16 mouse cellular contexts compared by ENCODE assay signal in the genomic region with DNA sequence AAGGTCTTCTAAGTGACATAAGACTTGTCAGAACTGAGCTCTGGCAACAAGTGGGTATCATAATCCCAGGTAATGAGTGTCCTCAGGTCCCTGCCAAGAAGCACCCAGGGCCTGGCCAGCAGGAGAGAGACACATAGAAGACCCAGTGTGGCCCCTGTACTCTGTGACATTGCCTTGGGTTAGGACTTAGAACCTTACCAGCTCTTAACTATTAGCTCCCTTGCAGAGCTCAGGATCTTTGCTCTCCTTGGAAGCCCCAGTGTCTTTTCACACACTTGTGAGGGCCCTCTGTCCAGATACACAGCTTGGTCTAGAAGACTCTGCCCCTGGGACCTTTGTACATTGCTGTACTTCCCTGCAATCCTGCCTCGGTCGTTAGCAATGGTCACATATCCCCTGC. TPM values are rescaled to one million over a fixed set of nuclear protein-coding genes. Genes with fewer than 3 reads are reported as not detected.
A peak's percentile ranks its signal among the peaks of the same experiment; 100 is the strongest.
DNase-seq lines count a peak whose midpoint lies in the region; ATAC-seq and TF ChIP-seq lines count a peak whose summit lies in the region.
"Had no signal": no experiment of that assay in that cellular context is flagged by ENCODE, and none has a peak within 500 bp of the region (broad histone marks: within the 10 kb centered on the region; RNA-seq: fewer than 3 reads in every experiment).

No protein-coding gene starts in this region.

- TF ChIP-seq CTCF in ES-Bruce4 (IDR thresholded peaks at IDR 0.05; ENCODE audit: low read depth, low read length) = no peak
- TF ChIP-seq CTCF in liver, embryonic 14.5 days (IDR thresholded peaks at IDR 0.05; ENCODE audit: low read depth) = no peak

- ATAC-seq in hindbrain, embryonic 13.5 days (ENCODE audit: low FRiP score) = no peak
- no peak for ATAC-seq in hindbrain, embryonic 14.5 days (ENCODE audit: low FRiP score)
- ATAC-seq in liver, embryonic 14.5 days (ENCODE audit: insufficient read depth) = no peak

- peak overlapping the region; percentile 40 for H3K9ac ChIP-seq in hindbrain, embryonic 13.5 days
- H3K9ac ChIP-seq in ES-Bruce4 (ENCODE audit: low read depth, poor library complexity, severe bottlenecking) = 0 out of 2 replicates have a peak overlapping the region, but pooled peaks have one; percentile 13
- H3K9ac ChIP-seq in hindbrain, embryonic 14.5 days = peak overlapping the region; percentile 0; the same call in 1 of the 2 replicates
- no peak overlapping the region for H3K9ac ChIP-seq in liver, embryonic 14.5 days (replicated peaks)
- H3K9ac ChIP-seq: embryonic facial prominence, embryonic 12.5 days had no signal

- H3K36me3 ChIP-seq in hindbrain, embryonic 13.5 days = no peaks in the 10 kb centered on the region
- H3K36me3 ChIP-seq in hindbrain, embryonic 10.5 days = no peaks in the 10 kb centered on the region
- H3K36me3 ChIP-seq in ES-Bruce4 (ENCODE audit: control insufficient read depth, insufficient read depth, low read length, poor library complexity, severe bottlenecking) = no peaks in the 10 kb centered on the region
- H3K36me3 ChIP-seq in hindbrain, embryonic 14.5 days (replicated peaks; ENCODE audit: control insufficient read depth, insufficient read depth) = no peaks in the 10 kb centered on the region
- no peaks in the 10 kb centered on the region for H3K36me3 ChIP-seq in liver, embryonic 14.5 days (replicated peaks; ENCODE audit: control insufficient read depth, insufficient read depth, low read depth)
- no peaks in the 10 kb centered on the region for H3K36me3 ChIP-seq in heart, embryonic 10.5 days
- H3K36me3 ChIP-seq: embryonic facial prominence, embryonic 12.5 days had no signal

- H3K27me3 ChIP-seq in hindbrain, embryonic 13.5 days = no peaks in the 10 kb centered on the region
- H3K27me3 ChIP-seq in hindbrain, embryonic 10.5 days (ENCODE audit: insufficient read depth, poor library complexity, severe bottlenecking) = no peaks in the 10 kb centered on the region
- H3K27me3 ChIP-seq in ES-Bruce4 (ENCODE audit: control insufficient read depth, insufficient read depth, low read length, poor library complexity, severe bottlenecking) = no peaks in the 10 kb centered on the region
- H3K27me3 ChIP-seq in hindbrain, embryonic 14.5 days (ENCODE audit: control insufficient read depth, insufficient read depth, low read length) = no peaks in the 10 kb centered on the region
- H3K27me3 ChIP-seq in liver, embryonic 14.5 days (ENCODE audit: control insufficient read depth, insufficient read depth, low read length) = no peaks in the 10 kb centered on the region
- no peaks in the 10 kb centered on the region for H3K27me3 ChIP-seq in heart, embryonic 10.5 days (ENCODE audit: insufficient read depth, poor library complexity, severe bottlenecking)
- H3K27me3 ChIP-seq: CH12.LX; embryonic facial prominence, embryonic 12.5 days had no signal

- no peak overlapping the region for H3K27ac ChIP-seq in hindbrain, embryonic 13.5 days
- H3K27ac ChIP-seq in hindbrain, embryonic 10.5 days = no peak overlapping the region; the same call in 1 of the 2 replicates
- H3K27ac ChIP-seq in ES-Bruce4 (ENCODE audit: insufficient read depth, low read length) = no peak overlapping the region
- no peak overlapping the region for H3K27ac ChIP-seq in hindbrain, embryonic 14.5 days
- no peak overlapping the region for H3K27ac ChIP-seq in liver, embryonic 14.5 days
- H3K27ac ChIP-seq in heart, embryonic 10.5 days = no peak overlapping the region
- H3K27ac ChIP-seq: embryonic facial prominence, embryonic 12.5 days; layer of hippocampus, adult 2 months; macrophage had no signal

- H3K4me3 ChIP-seq in hindbrain, embryonic 13.5 days = peak overlapping the region; percentile 86
- no peak overlapping the region for H3K4me3 ChIP-seq in hindbrain, embryonic 10.5 days
- no peak overlapping the region for H3K4me3 ChIP-seq in ES-Bruce4 (ENCODE audit: low read depth, low read length)
- no peak overlapping the region for H3K4me3 ChIP-seq in hindbrain, embryonic 14.5 days (replicated peaks; ENCODE audit: low read length)
- H3K4me3 ChIP-seq in liver, embryonic 14.5 days (ENCODE audit: insufficient read depth in 1 of 2, low read depth in 2 of 2, low read length in 2 of 2) = no peak overlapping the region
- no peak overlapping the region for H3K4me3 ChIP-seq in heart, embryonic 10.5 days
- H3K4me3 ChIP-seq: embryonic facial prominence, embryonic 12.5 days; layer of hippocampus, adult 2 months had no signal

- 77% methylated on average over 2 of the region's 2 CpGs for WGBS in hindbrain, embryonic 13.5 days
- 86% methylated on average over 2 of the region's 2 CpGs for WGBS in hindbrain, embryonic 10.5 days
- WGBS in hindbrain, embryonic 14.5 days = 73% methylated on average over 2 of the region's 2 CpGs
- 64% methylated on average over 2 of the region's 2 CpGs for WGBS in liver, embryonic 14.5 days (ENCODE audit: insufficient replicate concordance)
- WGBS in heart, embryonic 10.5 days = 81% methylated on average over 2 of the region's 2 CpGs

- DNase-seq in hindbrain, embryonic 10.5 days (ENCODE audit: low spot score) = no peak
- DNase-seq in hindbrain, embryonic 14.5 days (ENCODE audit: low spot score) = no peak
- no peak for DNase-seq in liver, embryonic 14.5 days (ENCODE audit: low read depth in 3 of 3, low spot score in 3 of 3)
- no peak for DNase-seq in testis, postnatal 14 days (ENCODE audit: low spot score)
- no peak for DNase-seq in heart, embryonic 10.5 days (ENCODE audit: low spot score)
- no peak for DNase-seq in Muller cell, postnatal 12 days (ENCODE audit: inconsistent ontology term)
- DNase-seq: cerebellum, adult 11 months; left cerebral cortex, postnatal 4 days; spleen, adult 18-20 months; thymus, adult 2 months had no signal

- peak overlapping the region; percentile 84 for H3K4me2 ChIP-seq in hindbrain, embryonic 13.5 days
- peak overlapping the region; percentile 74 for H3K4me2 ChIP-seq in hindbrain, embryonic 14.5 days (replicated peaks)
- peak overlapping the region; percentile 96; the same call in 1 of the 2 replicates for H3K4me2 ChIP-seq in liver, embryonic 14.5 days (ENCODE audit: low read depth)

- peaks cover 84% of the 10 kb centered on the region for H3K4me1 ChIP-seq in hindbrain, embryonic 13.5 days (replicated peaks)
- H3K4me1 ChIP-seq in hindbrain, embryonic 10.5 days (replicated peaks) = peaks cover 67% of the 10 kb centered on the region
- peaks cover 7% of the 10 kb centered on the region for H3K4me1 ChIP-seq in ES-Bruce4 (ENCODE audit: control insufficient read depth, insufficient read depth, low read length)
- H3K4me1 ChIP-seq in hindbrain, embryonic 14.5 days (replicated peaks; ENCODE audit: control insufficient read depth, insufficient read depth, low read length) = peaks cover 35% of the 10 kb centered on the region
- peaks cover 30 to 66% of the 10 kb centered on the region in 2 experiments for H3K4me1 ChIP-seq in liver, embryonic 14.5 days (replicated peaks; ENCODE audit: control insufficient read depth in 2 of 2, insufficient read depth in 2 of 2, low read length in 1 of 2)
- H3K4me1 ChIP-seq in heart, embryonic 10.5 days = peaks cover 50% of the 10 kb centered on the region

- no peaks in the 10 kb centered on the region for H3K9me3 ChIP-seq in hindbrain, embryonic 13.5 days
- no peaks in the 10 kb centered on the region for H3K9me3 ChIP-seq in hindbrain, embryonic 10.5 days
- H3K9me3 ChIP-seq in ES-Bruce4 (replicated peaks; ENCODE audit: control insufficient read depth, insufficient read depth, low read length, poor library complexity, severe bottlenecking) = no peaks in the 10 kb centered on the region
- H3K9me3 ChIP-seq in hindbrain, embryonic 14.5 days (ENCODE audit: control insufficient read depth, low read length) = no peaks in the 10 kb centered on the region
- no peaks in the 10 kb centered on the region for H3K9me3 ChIP-seq in liver, embryonic 14.5 days (ENCODE audit: control insufficient read depth, low read length)
- H3K9me3 ChIP-seq in heart, embryonic 10.5 days = no peaks in the 10 kb centered on the region
- H3K9me3 ChIP-seq: embryonic facial prominence, embryonic 12.5 days had no signal

- TF ChIP-seq POLR2A in ES-Bruce4 (IDR thresholded peaks at IDR 0.05; ENCODE audit: insufficient read depth, low read length) = no peak

- TF ChIP-seq EP300 in ES-Bruce4 (IDR thresholded peaks at IDR 0.05; ENCODE audit: insufficient read depth, low read depth, low read length) = no peak
- no peak for TF ChIP-seq EP300 in liver, embryonic 14.5 days (IDR thresholded peaks at IDR 0.05; ENCODE audit: low read depth)

RNA-seq across cellular contexts. Expression of a gene that starts 23.7 kb away (rescaled TPM):
- polyA plus RNA-seq in hindbrain, embryonic 13.5 days (2015; fragmentation: Nextera tagmentation; extraction: Ambion mirVana) = 18.3 and 19.9 TPM in 2 replicates
- 6.4 and 10.6 TPM in 2 replicates for polyA plus RNA-seq in hindbrain, embryonic 10.5 days (2016; fragmentation: Nextera tagmentation; extraction: Ambion mirVana)
- polyA plus RNA-seq in ES-Bruce4 (2011; ENCODE audit: insufficient read depth, insufficient read length, low read depth, missing spikeins) = 28.6 and 33.3 TPM in 2 replicates
- 18.0 and 19.1 TPM in 2 replicates for polyA plus RNA-seq in hindbrain, embryonic 14.5 days (2014; fragmentation: Nextera tagmentation; extraction: Ambion mirVana)
- 5.5 and 5.8 TPM in 2 replicates for polyA plus RNA-seq in liver, embryonic 14.5 days (2012; rRNA removed)
- 4.8 and 6.2 TPM in 2 replicates for polyA plus RNA-seq in liver, embryonic 14.5 days (2014; fragmentation: Nextera tagmentation; extraction: Ambion mirVana)
- polyA plus RNA-seq in heart, embryonic 10.5 days (2016; fragmentation: Nextera tagmentation; extraction: Ambion mirVana) = 3.3 and 4.6 TPM in 2 replicates
